Mouse (Mus musculus) midbrain, embryonic 13.5 days (tissue): Measurements from ENCODE around the gene Fam193a. TPM values are rescaled to one million over a fixed set of nuclear protein-coding genes. Genes with fewer than 3 reads are reported as not detected.

Experiments
- ATAC-seq: fragments of 200-750 bp; cut with Nextera tagmentation; 2 replicates; pipeline ENCODE4 v1.8.0; 2017; ENCODE audit warnings: mild to moderate bottlenecking, moderate TSS enrichment, moderate library complexity
- H3K27ac ChIP-seq: fragments of 300-500 bp; sonication (generic); 2 replicates; pipeline ENCODE4 v1.5.1; 2015; ENCODE audit warnings: inconsistent platforms, mild to moderate bottlenecking, moderate library complexity
- H3K27me3 ChIP-seq: fragments of 300-500 bp; sonication (generic); 2 replicates; pipeline ENCODE4 v1.6.1; 2015; ENCODE audit warnings: mild to moderate bottlenecking, inconsistent platforms
- H3K36me3 ChIP-seq: fragments of 300-500 bp; sonication (generic); 2 replicates; pipeline ENCODE4 v1.6.1; 2015; ENCODE audit warnings: mild to moderate bottlenecking, inconsistent platforms
- H3K4me1 ChIP-seq: fragments of 300-500 bp; sonication (generic); replicated peaks from 2 replicates; pipeline ENCODE4 v1.6.1; 2015; ENCODE audit warnings: inconsistent platforms
- H3K4me2 ChIP-seq: fragments of 300-500 bp; sonication (generic); replicated peaks from 2 replicates; pipeline ENCODE4 v1.6.1; 2015; ENCODE audit warnings: moderate library complexity, mild to moderate bottlenecking, inconsistent platforms
- H3K4me3 ChIP-seq: fragments of 300-500 bp; sonication (generic); replicated peaks from 2 replicates; pipeline ENCODE4 v1.5.1; 2015; ENCODE audit warnings: mild to moderate bottlenecking, inconsistent platforms
- H3K9ac ChIP-seq: fragments of 300-500 bp; sonication (generic); replicated peaks from 2 replicates; pipeline ENCODE4 v1.6.1; 2015; ENCODE audit warnings: mild to moderate bottlenecking, inconsistent platforms
- H3K9me3 ChIP-seq: fragments of 300-500 bp; sonication (generic); 2 replicates; pipeline ENCODE4 v1.6.1; 2016; ENCODE audit warnings: mild to moderate bottlenecking, inconsistent platforms
- WGBS: fragments of 180-500 bp; shearing (Covaris S2); methylation state at CpG from one replicate; pipeline ENCODE4 v1.1.7; 2015; 5-methylcytosine and 5-hydroxymethylcytosine counted together
- polyA plus RNA-seq: library from polyadenylated mRNA; unstranded; fragments of >200 nt; fragmentation: Nextera tagmentation; extraction: Ambion mirVana; gene quantifications from 2 replicates; pipeline ENCODE4 v1.2.1, GENCODE M21; 2015

The Fam193a gene
- polyA plus RNA-seq, 1 experiment from 2014 or later: 19.8 TPM

DNA sequence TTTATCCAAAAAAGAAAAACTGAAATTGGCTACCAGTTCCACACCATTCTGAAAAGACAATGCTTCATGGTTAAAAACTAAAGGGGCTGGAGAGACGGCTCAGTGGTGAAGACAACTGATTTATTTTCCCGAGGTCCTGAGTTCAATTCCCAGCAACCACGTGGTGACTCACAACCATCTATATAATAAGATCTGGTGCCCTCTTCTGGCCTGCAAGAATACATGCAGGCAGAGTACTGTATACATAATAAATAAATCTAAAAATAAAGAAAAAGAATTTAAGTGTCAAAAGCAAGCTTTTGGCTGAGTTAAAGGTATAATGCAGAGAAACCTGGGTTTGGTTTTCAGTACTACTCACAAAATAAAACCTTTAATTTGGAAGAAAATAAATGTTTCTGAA is 111.2 kb downstream of the Fam193a start:
- H3K9me3 ChIP-seq: no peaks in the 10 kb centered on the region
- peaks cover 82% of the 10 kb centered on the region for H3K36me3 ChIP-seq
- no peak overlapping the region for H3K27ac ChIP-seq
- no peak overlapping the region for H3K9ac ChIP-seq
- H3K4me3 ChIP-seq: no peak overlapping the region
- no peaks in the 10 kb centered on the region for H3K4me1 ChIP-seq
- WGBS: 81% methylated on average over 3 of the region's 3 CpGs
- H3K4me2 ChIP-seq: no peak overlapping the region
- no peaks in the 10 kb centered on the region for H3K27me3 ChIP-seq
- no peak for ATAC-seq

DNA sequence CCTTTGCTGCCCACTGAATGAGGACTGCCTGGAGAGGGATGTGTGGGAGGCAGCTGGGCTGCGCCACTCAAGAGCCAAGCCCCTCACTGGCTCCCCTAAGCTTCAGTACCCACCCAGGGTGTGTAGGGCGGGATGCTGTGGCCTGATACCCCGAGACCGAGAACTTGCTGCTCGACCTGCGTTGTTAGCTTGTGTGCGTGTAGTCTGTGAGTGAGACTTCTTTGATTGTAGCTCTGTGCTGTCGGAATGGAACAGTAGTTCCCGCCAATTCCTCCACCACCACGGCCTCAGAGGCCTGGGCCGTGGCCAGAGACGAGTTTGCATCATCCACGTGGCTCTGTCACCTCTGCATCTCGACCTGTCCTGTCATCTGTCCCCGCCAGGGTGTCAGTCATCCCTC is 116.0 kb downstream of the Fam193a start:
- no peak for ATAC-seq
- H3K4me3 ChIP-seq: no peak overlapping the region
- no peaks in the 10 kb centered on the region for H3K9me3 ChIP-seq
- no peak overlapping the region for H3K9ac ChIP-seq
- H3K27me3 ChIP-seq: no peaks in the 10 kb centered on the region
- 95% methylated on average over 15 of the region's 15 CpGs for WGBS
- H3K36me3 ChIP-seq: peaks cover 58% of the 10 kb centered on the region
- H3K4me1 ChIP-seq: no peaks in the 10 kb centered on the region
- no peak overlapping the region for H3K4me2 ChIP-seq
- no peak overlapping the region for H3K27ac ChIP-seq

DNA sequence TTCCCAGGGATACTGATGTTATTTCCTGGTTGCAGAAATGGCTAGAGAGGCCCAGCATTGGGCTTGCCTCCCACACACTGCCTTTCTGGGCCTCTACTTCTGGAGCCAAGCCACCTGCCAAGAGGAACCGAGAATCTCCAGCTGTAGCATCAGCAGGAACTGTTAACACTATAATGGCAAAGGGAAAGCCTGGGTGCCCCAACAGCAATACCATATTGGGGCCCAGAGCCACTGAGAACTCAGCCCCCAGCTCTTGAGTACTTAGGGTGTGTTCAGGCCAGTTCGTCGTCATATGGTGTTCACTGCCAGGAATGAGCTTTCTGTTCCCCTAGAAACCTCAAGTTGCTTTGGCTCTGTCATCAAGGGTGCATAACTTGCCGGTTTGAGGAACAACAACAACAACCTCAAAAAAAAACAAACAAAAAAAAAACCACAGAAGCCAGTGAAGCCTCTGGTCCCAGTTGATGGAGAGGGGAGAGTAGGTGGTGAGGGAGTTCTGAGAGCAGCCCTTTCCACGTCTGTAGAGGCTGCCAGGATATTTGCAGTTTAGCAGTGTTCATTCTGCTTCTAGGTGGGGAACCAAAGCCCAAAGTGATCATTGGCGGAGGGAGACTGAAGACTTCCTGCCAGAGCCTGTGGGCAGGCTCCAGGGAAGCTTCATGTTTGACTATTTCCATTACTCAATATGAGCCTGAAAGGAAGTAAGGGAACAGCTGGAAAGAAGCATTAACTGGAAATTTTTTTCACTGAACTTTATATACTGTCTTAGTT is 117.8 kb downstream of the Fam193a start:
- Histone ChIP-seq H3K9me3 (no peaks in the 10 kb centered on the region), H3K36me3 (peaks cover 43% of the 10 kb centered on the region), H3K9ac (no peak overlapping the region), H3K4me2 (no peak overlapping the region), H3K4me1 (no peaks in the 10 kb centered on the region), H3K4me3 (no peak overlapping the region), H3K27me3 (no peaks in the 10 kb centered on the region), H3K27ac (no peak overlapping the region)
- no peak for ATAC-seq
- WGBS: 86% methylated on average over 6 of the region's 6 CpGs

DNA sequence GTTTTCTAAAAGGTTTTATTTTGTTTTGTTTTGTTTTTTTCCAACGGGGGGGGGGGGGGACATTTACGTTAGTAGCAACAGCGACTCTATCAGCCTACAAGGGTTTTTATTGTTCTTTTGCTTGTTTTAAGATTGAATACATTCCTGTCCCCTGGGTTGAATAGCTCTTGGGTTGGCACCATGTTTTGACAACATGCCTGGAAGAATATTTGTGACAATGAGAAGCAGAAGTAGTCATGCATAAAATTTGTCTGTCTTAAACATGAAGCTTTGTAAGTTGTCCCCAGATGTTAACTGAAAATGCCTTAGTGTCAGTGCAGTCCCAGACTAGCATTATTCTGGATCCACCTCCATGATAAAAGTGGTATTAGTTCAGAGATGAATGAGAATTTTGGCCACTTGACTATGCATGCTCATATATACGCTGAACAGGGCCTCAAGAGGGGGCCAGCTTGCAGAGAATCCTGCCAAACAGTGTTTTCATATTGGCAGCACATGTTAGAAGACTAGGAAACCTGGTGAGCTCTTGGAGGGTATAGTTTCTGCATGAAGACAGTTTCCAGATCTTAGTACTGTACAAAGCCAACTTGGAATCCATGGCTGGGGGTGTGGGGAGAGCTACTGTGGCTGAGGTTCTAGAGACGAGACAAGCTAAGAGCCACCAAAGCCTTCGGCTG is 119.1 kb downstream of the Fam193a start:
- Histone ChIP-seq H3K4me1 (no peaks in the 10 kb centered on the region), H3K27ac (peak overlapping the region; percentile 35; the same call in 1 of the 2 replicates)
- 81% methylated on average over 6 of the region's 6 CpGs for WGBS

DNA sequence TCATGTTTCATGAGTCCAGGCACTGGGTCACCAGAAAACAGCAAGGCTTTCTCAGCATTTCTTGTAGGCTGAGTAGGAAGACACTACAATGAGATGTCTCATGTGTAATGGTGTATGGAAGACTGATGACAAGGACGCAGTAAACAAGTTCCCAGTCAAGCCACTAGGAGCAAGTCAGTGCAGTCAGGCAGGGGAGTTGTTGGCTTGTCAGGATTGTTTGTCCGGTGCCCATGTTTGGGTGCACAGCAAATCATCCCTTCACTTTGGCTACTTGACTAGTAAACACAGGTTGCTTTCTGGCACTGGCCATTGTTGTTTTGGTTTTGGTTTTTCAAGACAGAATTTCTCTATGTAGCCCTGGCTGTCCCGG is 119.7 kb downstream of the Fam193a start:
- Histone ChIP-seq H3K4me3 (no peak overlapping the region), H3K4me2 (no peak overlapping the region), H3K27me3 (no peaks in the 10 kb centered on the region), H3K4me1 (no peaks in the 10 kb centered on the region), H3K36me3 (peaks cover 33% of the 10 kb centered on the region), H3K9me3 (no peaks in the 10 kb centered on the region), H3K27ac (no peak overlapping the region), H3K9ac (no peak overlapping the region)
- WGBS: 86% methylated on average over 3 of the region's 3 CpGs
- no peak for ATAC-seq

More for the DNA sequence above, 119.1 kb downstream of the Fam193a start:
- Histone ChIP-seq H3K36me3 (peaks cover 38% of the 10 kb centered on the region), H3K9ac (no peak overlapping the region), H3K9me3 (no peaks in the 10 kb centered on the region), H3K4me3 (no peak overlapping the region), H3K4me2 (no peak overlapping the region), H3K27me3 (no peaks in the 10 kb centered on the region)
- no peak for ATAC-seq

DNA sequence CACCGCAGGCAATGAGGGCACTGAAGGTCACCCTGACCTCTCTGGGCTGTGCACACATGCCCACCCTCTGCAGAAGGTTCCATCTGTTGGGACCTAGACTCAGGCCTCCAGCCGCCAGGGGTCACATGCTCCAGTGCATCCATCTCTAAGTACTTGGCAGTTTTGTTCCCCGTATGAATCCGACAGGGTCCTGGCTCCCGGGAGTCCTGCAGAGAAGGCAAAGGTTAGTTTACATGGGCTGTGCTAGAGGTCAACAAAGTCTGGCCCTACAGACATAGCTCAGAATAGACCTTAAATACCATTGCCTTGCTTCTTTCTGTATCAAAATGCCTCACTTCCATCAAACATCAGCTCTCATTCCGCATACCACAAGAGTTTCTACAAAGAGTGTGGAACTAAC is 127.0 kb downstream of the Fam193a start:
- no peak for ATAC-seq
- H3K4me1 ChIP-seq: no peaks in the 10 kb centered on the region
- H3K27ac ChIP-seq: no peak overlapping the region
- no peak overlapping the region for H3K4me2 ChIP-seq
- WGBS: 77% methylated on average over 6 of the region's 6 CpGs
- H3K27me3 ChIP-seq: no peaks in the 10 kb centered on the region
- no peak overlapping the region for H3K4me3 ChIP-seq
- H3K36me3 ChIP-seq: 0 out of 2 replicates have a peak, but pooled peaks cover 2% of the 10 kb centered on the region
- no peaks in the 10 kb centered on the region for H3K9me3 ChIP-seq
- no peak overlapping the region for H3K9ac ChIP-seq

DNA sequence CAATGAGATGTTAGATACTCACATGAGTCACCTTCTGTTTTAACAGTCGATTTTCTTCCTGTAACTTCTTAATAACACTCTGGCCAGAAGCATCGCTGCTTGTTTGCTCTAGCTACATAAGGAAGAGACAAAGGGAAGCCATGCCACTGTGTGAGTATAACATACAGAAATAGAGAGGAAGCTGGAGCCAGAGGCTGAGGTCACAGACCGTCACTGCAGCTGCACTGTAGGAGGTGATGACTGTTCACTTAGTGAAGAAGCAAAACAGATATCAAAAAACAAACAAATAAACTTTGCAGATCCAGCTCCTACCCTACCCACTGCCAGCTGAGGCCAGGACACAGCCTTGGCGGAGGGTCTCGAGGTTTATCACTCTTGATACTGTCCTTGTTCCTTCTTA is 131.2 kb downstream of the Fam193a start:
- no peak overlapping the region for H3K4me3 ChIP-seq
- no peak overlapping the region for H3K4me2 ChIP-seq
- no peaks in the 10 kb centered on the region for H3K4me1 ChIP-seq
- WGBS: 84% methylated on average over 5 of the region's 5 CpGs
- no peak for ATAC-seq
- H3K36me3 ChIP-seq: 0 out of 2 replicates have a peak, but pooled peaks cover 2% of the 10 kb centered on the region
- H3K9me3 ChIP-seq: no peaks in the 10 kb centered on the region
- no peak overlapping the region for H3K27ac ChIP-seq
- H3K27me3 ChIP-seq: no peaks in the 10 kb centered on the region
- H3K9ac ChIP-seq: no peak overlapping the region

DNA sequence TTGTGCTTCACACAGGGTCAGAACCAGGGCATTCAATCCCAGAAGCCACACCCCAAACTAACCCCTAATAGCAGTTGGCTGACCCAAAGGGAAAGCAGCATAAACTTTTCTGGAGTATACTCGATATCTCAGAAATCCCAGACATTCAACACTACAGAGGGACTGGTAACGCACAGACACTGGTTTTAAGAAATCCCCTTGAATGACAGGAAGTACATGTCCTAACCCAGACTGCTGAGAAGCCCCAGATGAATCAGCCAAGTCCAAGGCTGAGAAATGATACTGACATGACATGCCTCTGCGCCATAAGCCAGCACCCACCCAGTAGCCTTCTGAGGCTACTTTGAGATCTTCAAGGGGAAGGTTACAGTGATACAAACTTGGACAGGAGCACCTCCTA is 131.9 kb downstream of the Fam193a start:
- Histone ChIP-seq H3K27me3 (no peaks in the 10 kb centered on the region), H3K4me2 (no peak overlapping the region), H3K27ac (no peak overlapping the region), H3K36me3 (no peaks in the 10 kb centered on the region), H3K4me3 (no peak overlapping the region), H3K4me1 (no peaks in the 10 kb centered on the region), H3K9me3 (no peaks in the 10 kb centered on the region), H3K9ac (no peak overlapping the region)
- no peak for ATAC-seq
- WGBS: 95% methylated on average over 3 of the region's 3 CpGs

DNA sequence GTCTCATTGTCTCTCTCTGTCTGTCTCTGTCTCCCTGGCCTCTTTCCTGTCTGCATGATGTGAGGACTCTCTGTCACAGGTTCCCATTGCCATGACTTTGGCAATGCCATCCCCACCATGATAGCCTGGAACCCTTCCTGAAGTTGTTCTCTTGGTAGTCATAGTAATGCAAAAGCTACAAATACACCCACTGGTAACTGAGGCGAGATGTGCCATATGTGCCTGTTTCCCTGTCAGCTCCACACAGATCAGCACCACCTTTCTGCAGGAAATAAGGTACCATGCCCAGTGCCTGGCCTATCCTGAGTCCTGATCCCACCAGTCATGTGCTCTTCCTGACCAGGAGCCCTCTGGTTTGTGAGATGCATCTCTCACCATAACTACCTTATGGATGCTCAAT is 132.7 kb downstream of the Fam193a start:
- WGBS: 86% methylated on average over 1 of the region's 1 CpGs
- H3K9ac ChIP-seq: no peak overlapping the region
- no peak overlapping the region for H3K4me3 ChIP-seq
- no peak overlapping the region for H3K27ac ChIP-seq
- H3K4me1 ChIP-seq: no peaks in the 10 kb centered on the region
- H3K27me3 ChIP-seq: no peaks in the 10 kb centered on the region
- H3K4me2 ChIP-seq: no peak overlapping the region
- H3K36me3 ChIP-seq: no peaks in the 10 kb centered on the region
- ATAC-seq: no peak
- H3K9me3 ChIP-seq: no peaks in the 10 kb centered on the region

DNA sequence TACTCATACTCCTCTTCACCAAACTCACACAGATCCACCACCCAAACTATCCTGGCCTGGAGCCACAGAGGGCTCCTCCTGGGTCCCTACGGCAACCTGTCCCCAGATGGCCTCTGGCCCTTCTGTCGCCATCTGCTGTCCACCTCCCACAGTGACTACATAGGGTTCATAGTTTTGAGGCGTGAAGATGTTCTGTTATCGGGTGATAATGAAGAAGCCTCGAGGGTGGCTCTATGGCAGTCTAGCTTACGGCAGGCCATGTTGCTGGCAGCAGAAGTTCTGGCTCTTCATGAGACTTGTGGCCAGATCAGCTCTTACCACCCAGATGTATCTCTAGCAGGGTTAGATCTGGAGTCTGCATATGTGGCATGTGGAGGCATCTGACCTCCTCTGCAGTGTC is 133.1 kb downstream of the Fam193a start:
- H3K27ac ChIP-seq: no peak overlapping the region
- 89% methylated on average over 6 of the region's 6 CpGs for WGBS
- H3K4me3 ChIP-seq: no peak overlapping the region
- H3K4me1 ChIP-seq: no peaks in the 10 kb centered on the region
- H3K9me3 ChIP-seq: no peaks in the 10 kb centered on the region
- ATAC-seq: no peak
- H3K27me3 ChIP-seq: no peaks in the 10 kb centered on the region
- no peak overlapping the region for H3K9ac ChIP-seq
- no peak overlapping the region for H3K4me2 ChIP-seq
- no peaks in the 10 kb centered on the region for H3K36me3 ChIP-seq

DNA sequence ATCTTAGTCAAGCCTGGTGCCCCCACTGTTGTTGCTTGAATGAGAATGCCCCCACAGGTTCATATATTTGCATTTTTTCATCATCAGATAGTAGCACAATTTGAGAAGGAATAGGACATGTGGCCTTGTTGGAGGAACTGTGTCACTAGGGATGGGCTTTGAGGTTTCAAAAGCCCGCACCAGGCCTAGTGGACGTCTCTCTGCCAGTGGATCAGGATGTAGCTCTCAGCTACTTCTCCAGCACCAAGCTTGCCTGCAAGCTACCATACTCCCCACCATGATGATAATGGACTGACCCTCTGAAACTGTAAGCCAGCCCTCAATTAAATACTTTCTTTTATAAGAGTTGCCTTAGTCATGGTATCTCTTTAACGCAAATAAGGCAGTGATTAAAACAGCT is 142.8 kb downstream of the Fam193a start:
- H3K4me3 ChIP-seq: no peak overlapping the region
- peaks cover 12% of the 10 kb centered on the region for H3K4me1 ChIP-seq
- no peaks in the 10 kb centered on the region for H3K9me3 ChIP-seq
- H3K36me3 ChIP-seq: no peaks in the 10 kb centered on the region
- H3K27ac ChIP-seq: no peak overlapping the region
- ATAC-seq: no peak
- 85% methylated on average over 3 of the region's 3 CpGs for WGBS
- H3K27me3 ChIP-seq: peaks cover 14% of the 10 kb centered on the region
- H3K9ac ChIP-seq: no peak overlapping the region
- H3K4me2 ChIP-seq: no peak overlapping the region

DNA sequence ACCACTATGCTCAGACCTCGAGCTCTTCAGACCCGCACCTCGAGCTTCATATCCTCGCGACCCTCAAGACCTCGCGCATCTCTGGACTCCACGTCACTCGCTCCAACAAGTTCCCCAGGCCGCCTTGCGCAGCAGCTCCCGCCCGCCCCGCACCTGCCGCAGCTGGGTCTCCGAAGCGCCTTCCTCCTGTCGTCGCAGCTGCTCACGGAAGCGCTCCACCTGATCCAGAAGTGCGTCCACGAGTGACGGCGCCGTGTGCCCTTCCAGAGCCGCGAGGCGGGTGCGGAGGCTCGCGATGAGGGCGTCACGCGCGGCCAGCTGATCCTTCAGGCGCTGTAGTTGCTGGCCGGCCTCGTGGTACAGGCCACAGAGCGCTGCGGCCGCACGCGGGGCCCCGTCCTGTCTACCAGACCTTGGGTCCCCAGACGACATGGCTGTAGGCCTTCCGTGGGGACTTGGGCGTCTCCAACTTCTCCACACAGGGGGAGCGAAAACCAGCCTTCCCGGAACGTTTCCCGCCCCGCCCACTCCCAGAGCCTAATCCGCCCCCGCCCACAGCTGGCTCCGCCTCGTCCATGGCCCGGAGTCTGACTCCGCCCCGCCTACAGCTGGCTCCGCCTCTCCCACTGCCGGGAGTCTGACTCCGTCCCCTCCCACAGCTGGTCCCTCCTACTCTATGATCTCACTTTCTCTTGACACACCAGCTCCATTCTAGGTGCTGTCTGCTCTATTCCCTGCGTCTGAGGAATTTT is 143.9 kb downstream of the Fam193a start, which contains the start of gene Tnip2:
Tnip2 (minus strand) TSS at position 526 of the 752 bp plus-strand sequence.
- Histone ChIP-seq H3K4me3 (peak within 1 kb of the TSS; percentile 56), H3K27me3 (peaks cover 14% of the 10 kb centered on the region), H3K9me3 (no peaks in the 10 kb centered on the region), H3K4me2 (peak within 1 kb of the TSS; percentile 93), H3K36me3 (no peaks in the 10 kb centered on the region), H3K4me1 (peaks cover 12% of the 10 kb centered on the region), H3K27ac (no peak within 1 kb of the TSS), H3K9ac (peak within 1 kb of the TSS; percentile 71)
- ATAC-seq: peak; percentile 93
- WGBS: under 1% methylated on average over 63 of the region's 64 CpGs
